Mouse (Mus musculus) myocyte (in vitro differentiated cells): ENCODE results near the gene Sebox.

Source experiments
- CEBPB ChIP-seq: IDR thresholded peaks from 2 replicates; pipeline ENCODE4 v1.6.1; 2011; ENCODE audit warnings: mild to moderate bottlenecking, moderate library complexity; ENCODE audit not compliant: poor library complexity, insufficient read depth, severe bottlenecking
- MYOG ChIP-seq, 3 experiments: IDR thresholded peaks; one replicate each; pipeline ENCODE4 v1.6.1; 2011; ENCODE audit warnings: control low read depth in 2 of 3, low read depth in 2 of 3, mild to moderate bottlenecking in 2 of 3; ENCODE audit not compliant: insufficient read length in 2 of 3, control insufficient read depth in 1 of 3, insufficient read depth in 1 of 3
- POLR2A ChIP-seq: IDR thresholded peaks from one replicate; pipeline ENCODE4 v1.6.1; 2011; ENCODE audit warnings: low read depth, mild to moderate bottlenecking, control low read depth, moderate library complexity; ENCODE audit not compliant: insufficient read length
- REST ChIP-seq: IDR thresholded peaks from one replicate; pipeline ENCODE4 v1.6.1; 2011; ENCODE audit warnings: mild to moderate bottlenecking, control low read depth, moderate library complexity; ENCODE audit not compliant: insufficient read depth, insufficient read length
- TCF3 ChIP-seq: IDR thresholded peaks from one replicate; pipeline ENCODE4 v1.6.1; 2011; ENCODE audit warnings: low read depth, control low read depth; ENCODE audit not compliant: insufficient read length
- USF1 ChIP-seq: IDR thresholded peaks from one replicate; pipeline ENCODE4 v1.6.1; 2011; ENCODE audit warnings: low read depth, mild to moderate bottlenecking, control low read depth, moderate library complexity

DNA sequence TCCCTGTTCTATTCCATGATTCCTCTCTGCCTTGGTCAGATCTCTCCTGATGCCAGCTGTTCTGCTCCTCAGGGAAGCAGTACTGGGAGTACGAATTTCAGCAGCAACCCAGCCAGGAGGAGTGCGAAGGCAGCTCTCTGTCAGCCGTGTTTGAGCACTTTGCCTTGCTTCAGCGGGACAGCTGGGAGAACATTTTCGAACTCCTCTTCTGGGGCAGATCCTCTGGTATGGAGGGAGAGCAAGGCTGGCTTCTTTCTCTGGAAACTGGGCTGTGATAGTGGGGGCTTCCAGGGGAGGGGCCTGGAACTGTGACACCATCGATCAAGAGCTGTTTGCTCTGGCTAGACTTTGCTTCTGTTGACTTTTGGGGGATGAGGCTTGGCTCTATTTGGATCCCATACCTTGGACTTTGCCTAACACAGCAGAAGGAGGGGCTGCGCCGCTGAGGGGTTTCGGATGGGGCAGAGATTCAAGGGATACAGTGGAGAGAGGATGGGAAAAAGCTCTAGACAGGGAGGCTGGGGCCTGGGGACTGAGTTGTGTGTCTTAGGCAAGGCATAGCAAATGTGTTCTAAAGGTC, 2.5 kb upstream of the Sebox start:
- TF ChIP-seq POLR2A (no peak), REST (no peak), MYOG (IDR thresholded peaks at IDR 0.05; ENCODE audit: control insufficient read depth in 1 of 3, insufficient read depth in 1 of 3, insufficient read length in 2 of 3, low read depth in 2 of 3) (no peak), USF1 (no peak), TCF3 (no peak), CEBPB (no peak)
